Mouse (Mus musculus) lung, embryonic 14.5 days (tissue): Measurements from ENCODE around the gene Emx2. TPM values are rescaled to one million over a fixed set of nuclear protein-coding genes. Genes with fewer than 3 reads are reported as not detected.

Experiments
- ATAC-seq: fragments of 200-750 bp; cut with Nextera tagmentation; 2 replicates; pipeline ENCODE4 v1.8.0; 2017; ENCODE audit warnings: mild to moderate bottlenecking, moderate TSS enrichment, moderate library complexity; ENCODE audit not compliant: insufficient read depth
- DNase-seq: peaks from one replicate; pipeline ENCODE4 v3.0.0-alpha.2; 2015
- H3K27ac ChIP-seq: fragments of 300-500 bp; sonication (generic); 2 replicates; pipeline ENCODE4 v1.5.1; 2014; ENCODE audit warnings: low read depth, mild to moderate bottlenecking, moderate library complexity
- H3K27me3 ChIP-seq: fragments of 300-500 bp; sonication (generic); 2 replicates; pipeline ENCODE4 v1.6.1; 2014; ENCODE audit warnings: low read length, control low read depth; ENCODE audit not compliant: insufficient read depth
- H3K36me3 ChIP-seq: fragments of 300-500 bp; sonication (generic); 2 replicates; pipeline ENCODE4 v1.6.1; 2014; ENCODE audit warnings: control low read depth; ENCODE audit not compliant: insufficient read depth
- H3K4me1 ChIP-seq: fragments of 300-500 bp; sonication (generic); 2 replicates; pipeline ENCODE4 v1.6.1; 2014; ENCODE audit warnings: antibody characterized with exemption, control low read depth; ENCODE audit not compliant: insufficient read depth
- H3K4me2 ChIP-seq: fragments of 300-500 bp; sonication (generic); 2 replicates; pipeline ENCODE4 v1.6.1; 2014; ENCODE audit warnings: mild to moderate bottlenecking
- H3K4me3 ChIP-seq: fragments of 300-500 bp; sonication (generic); 2 replicates; pipeline ENCODE4 v1.5.1; 2014; ENCODE audit warnings: low read depth, low read length
- H3K9ac ChIP-seq: fragments of 300-500 bp; sonication (generic); 2 replicates; pipeline ENCODE4 v1.6.1; 2014
- H3K9me3 ChIP-seq: fragments of 300-500 bp; sonication (generic); 2 replicates; pipeline ENCODE4 v1.6.1; 2016; ENCODE audit warnings: low read depth, low read length, control low read depth
- CTCF ChIP-seq: IDR thresholded peaks from 2 replicates; pipeline ENCODE4 v1.5.1; 2016; ENCODE audit warnings: antibody characterized with exemption, low read depth
- WGBS: fragments of 180-500 bp; shearing (Covaris S2); extraction: QIAGEN DNeasy Blood & Tissue Kit; methylation state at CpG from one replicate; pipeline ENCODE4 v1.1.7; 2014; 5-methylcytosine and 5-hydroxymethylcytosine counted together
- polyA plus RNA-seq: library from polyadenylated mRNA; unstranded; fragments of >200 nt; fragmentation: Nextera tagmentation; extraction: Ambion mirVana; gene quantifications from 2 replicates; pipeline ENCODE4 v1.2.1, GENCODE M21; 2014

Gene Emx2
- polyA plus RNA-seq, 1 experiment from 2014 or later = not detected

DNA sequence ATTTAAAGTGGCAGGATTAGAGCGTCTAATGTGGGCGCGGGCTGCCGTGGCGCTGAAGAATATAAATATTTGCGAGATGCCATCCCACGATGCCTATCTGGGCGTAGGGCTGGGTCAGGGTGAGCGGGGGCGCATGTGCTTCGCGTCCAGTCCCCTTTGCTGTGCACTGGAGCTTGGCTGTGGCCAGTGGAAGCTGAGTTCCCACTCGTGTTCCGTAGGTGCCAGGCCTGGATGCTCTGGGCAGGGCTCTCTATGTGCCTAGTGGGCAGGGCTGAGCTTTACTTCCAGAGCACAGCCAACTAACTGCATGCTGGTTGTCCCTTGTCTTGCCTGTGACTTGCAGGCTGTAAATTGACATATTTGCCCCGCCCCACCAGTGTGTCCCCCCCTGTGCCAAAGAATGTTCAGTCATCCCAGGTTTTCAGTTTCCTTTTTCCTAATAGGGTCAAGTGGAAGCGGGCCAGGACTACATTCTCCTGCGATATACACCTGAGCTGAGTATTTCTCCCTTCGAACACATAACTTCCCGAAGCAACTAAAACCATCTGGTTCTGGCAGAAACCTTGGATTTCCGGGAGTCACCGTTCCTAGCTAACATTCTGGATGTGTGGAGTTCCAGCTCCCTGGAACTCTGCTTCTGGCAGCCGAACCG, 9.4 kb downstream of the Emx2 start:
- Histone ChIP-seq H3K36me3 (no peaks in the 10 kb centered on the region), H3K4me2 (no peak overlapping the region; the same call in 1 of the 2 replicates), H3K4me3 (no peak overlapping the region; the same call in 1 of the 2 replicates), H3K27ac (no peak overlapping the region), H3K4me1 (no peaks in the 10 kb centered on the region), H3K9ac (no peak overlapping the region), H3K27me3 (peaks cover 100% of the 10 kb centered on the region), H3K9me3 (no peaks in the 10 kb centered on the region)
- no peak for TF ChIP-seq CTCF
- no peak for ATAC-seq
- peak; percentile 2 for DNase-seq
- 2% methylated on average over 23 of the region's 23 CpGs for WGBS

DNA sequence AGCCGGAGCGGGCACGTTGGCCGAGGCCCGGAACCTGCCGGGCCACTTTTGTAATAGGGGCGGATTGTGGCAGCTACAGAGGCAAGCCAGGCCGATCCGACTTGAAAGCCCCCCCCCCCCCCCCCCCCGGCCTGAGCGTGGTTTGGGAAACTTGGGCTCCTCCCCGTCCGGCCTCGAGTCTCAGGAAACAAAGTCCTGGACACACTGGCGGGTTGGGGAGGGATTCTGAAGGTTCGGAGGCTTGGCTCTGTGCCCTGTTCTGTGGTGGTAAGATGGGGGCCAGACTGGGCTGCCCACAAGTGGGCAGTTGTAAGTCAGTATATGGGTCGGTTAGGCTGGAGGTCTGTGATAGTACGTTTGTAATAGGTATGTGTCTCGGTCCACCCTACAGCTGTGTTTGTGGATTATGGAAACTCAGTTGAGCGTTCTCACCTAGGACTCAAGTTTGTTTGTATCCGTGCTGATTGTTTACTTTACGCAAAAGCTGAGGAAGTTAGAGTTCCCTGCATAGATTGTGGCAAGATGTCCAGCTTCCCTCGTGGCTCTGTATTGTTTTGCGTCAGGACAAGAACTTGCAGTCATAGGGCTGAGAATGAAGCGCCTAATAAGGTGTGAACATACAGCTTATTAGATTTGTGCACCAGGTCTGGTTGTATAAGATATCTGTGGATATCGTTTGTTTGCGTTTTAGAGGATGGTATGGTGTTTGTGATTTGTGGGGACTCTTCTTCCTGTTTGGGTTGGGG, 10.1 kb downstream of the Emx2 start:
- H3K4me1 ChIP-seq = no peaks in the 10 kb centered on the region
- no peak overlapping the region for H3K9ac ChIP-seq
- ATAC-seq (peak; percentile 41; the same call in 1 of the 2 replicates), DNase-seq (peak; percentile 17)
- no peak for TF ChIP-seq CTCF
- peaks cover 100% of the 10 kb centered on the region for H3K27me3 ChIP-seq
- no peak overlapping the region; the same call in 1 of the 2 replicates for H3K4me2 ChIP-seq
- H3K27ac ChIP-seq = no peak overlapping the region
- no peaks in the 10 kb centered on the region for H3K36me3 ChIP-seq
- no peak overlapping the region for H3K4me3 ChIP-seq
- 4% methylated on average over 26 of the region's 27 CpGs for WGBS
- H3K9me3 ChIP-seq = no peaks in the 10 kb centered on the region

DNA sequence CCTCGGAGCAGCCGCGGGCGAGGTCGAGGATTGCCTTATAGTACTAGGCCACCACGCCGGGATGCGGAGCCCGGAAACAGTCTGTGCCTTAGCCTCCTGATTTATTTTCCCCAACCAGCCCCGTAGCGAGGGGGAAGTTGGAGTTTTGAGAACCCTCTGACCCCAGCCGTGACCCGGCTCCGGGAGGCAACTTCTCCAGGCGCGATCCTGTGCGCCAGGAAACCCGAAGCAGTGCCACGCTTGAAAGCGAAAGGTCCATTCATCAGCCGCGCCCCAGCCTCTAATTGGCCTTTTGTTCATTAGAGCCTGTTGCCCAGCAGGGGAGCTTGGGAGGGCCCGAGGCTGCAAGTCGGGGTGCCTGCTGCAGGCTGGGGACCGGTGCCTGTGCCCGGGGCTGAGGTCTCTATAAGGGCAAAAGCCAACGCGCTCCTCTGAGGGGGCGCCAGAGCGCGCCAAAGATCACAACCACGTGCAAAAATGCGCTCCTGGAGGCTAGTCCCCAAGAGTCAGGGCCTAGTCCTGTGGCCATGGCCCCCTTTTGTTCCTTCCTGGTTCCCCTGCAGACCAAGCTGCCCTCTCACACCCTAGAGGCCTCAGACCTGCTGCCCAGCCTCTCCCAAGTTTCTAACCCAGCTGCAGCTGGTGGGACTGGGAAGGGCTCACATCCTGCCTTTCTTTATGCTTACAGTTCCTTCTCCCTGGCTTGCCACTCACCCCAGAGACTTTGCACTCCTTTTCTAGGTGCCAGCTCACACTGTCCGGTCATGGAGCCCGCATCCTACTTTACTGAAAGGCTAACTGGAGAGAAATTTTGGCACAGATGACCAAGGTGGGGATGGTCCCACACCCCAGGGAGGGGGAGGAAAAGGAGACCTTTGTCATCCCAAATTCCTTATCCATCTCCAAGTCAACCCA, 11.1 kb downstream of the Emx2 start:
- DNase-seq (peak; percentile 49), ATAC-seq (peak; percentile 47; the same call in 1 of the 2 replicates)
- Histone ChIP-seq H3K27me3 (peaks cover 95% of the 10 kb centered on the region), H3K9ac (no peak overlapping the region), H3K36me3 (no peaks in the 10 kb centered on the region), H3K9me3 (no peaks in the 10 kb centered on the region), H3K4me1 (no peaks in the 10 kb centered on the region), H3K27ac (no peak overlapping the region), H3K4me2 (peak overlapping the region; percentile 55), H3K4me3 (peak overlapping the region; percentile 24)
- TF ChIP-seq CTCF = peak; percentile 30
- 1% methylated on average over 35 of the region's 35 CpGs for WGBS

DNA sequence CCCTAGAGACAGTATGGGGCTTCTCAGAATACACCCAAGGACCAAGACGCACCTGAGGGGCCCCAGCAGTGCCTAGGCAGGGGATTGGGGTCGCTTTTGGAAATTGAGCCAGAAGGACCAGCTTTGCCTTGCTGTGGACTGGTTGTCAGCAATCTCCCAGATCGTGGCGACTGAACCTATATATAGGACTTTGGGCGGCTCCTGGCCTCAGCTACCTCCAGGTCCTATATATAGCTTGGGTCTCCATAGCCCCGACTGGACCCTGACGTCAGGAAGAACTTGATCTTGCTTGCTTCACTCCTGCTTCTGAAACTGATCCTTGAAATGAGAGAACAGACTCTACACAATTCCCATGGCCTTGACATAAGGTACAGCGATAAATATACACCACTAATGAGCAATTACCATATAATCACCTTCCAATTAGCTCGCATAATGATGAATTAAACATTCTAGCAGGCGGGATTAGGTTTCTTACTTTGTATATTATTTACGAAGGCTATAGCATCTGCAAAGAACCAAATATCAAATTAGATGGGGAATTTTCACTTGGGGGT, 12.0 kb downstream of the Emx2 start:
- ATAC-seq (no peak; the same call in 1 of the 2 replicates), DNase-seq (no peak)
- no peak for TF ChIP-seq CTCF
- Histone ChIP-seq H3K4me3 (no peak overlapping the region), H3K9me3 (no peaks in the 10 kb centered on the region), H3K9ac (no peak overlapping the region), H3K36me3 (no peaks in the 10 kb centered on the region), H3K27ac (no peak overlapping the region), H3K4me2 (no peak overlapping the region), H3K27me3 (peaks cover 89% of the 10 kb centered on the region), H3K4me1 (no peaks in the 10 kb centered on the region)
- 16% methylated on average over 11 of the region's 11 CpGs for WGBS

DNA sequence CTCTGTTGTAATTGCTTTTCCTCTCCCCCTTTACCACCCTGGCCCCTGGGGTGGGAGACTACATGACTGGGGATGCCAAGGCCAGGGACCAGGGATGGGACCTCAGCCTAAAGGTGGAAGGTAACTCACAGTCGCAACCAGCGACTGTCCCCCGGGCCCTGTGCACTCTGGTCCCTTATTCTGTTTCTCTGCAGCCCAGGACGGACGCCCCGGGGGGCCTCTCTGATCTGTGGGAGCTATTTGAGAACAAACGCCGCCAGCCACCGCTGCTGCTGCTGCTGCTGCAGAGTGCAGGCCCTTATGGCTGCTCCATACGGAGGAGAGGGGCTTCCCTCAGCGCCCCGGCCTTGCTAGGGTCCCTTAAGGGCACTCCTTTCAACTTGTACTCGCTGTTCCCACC, 12.7 kb downstream of the Emx2 start:
- 3% methylated on average over 13 of the region's 13 CpGs for WGBS

DNA sequence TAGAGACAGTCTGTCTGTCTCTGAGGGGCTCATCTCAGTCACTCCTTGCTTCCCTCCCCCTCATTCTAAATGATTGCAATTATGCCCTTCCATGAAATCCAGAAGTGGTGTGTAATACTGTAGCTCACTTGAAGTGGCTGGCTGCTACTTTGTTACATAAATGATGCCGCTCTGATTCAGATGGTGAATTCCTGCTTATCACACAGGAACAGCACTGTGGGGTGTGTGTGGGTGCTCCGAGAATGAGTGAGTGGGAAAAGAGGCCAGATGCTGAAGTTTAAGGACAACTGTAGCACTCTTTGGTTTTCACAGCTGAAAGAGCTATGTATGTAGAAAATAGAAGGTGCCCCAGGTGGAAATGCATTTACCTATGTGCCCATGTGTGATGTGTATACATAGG, 14.7 kb downstream of the Emx2 start:
- no peak for TF ChIP-seq CTCF
- Histone ChIP-seq H3K27me3 (peaks cover 63% of the 10 kb centered on the region), H3K36me3 (no peaks in the 10 kb centered on the region), H3K27ac (no peak overlapping the region), H3K4me1 (no peaks in the 10 kb centered on the region), H3K4me3 (no peak overlapping the region), H3K4me2 (no peak overlapping the region), H3K9ac (no peak overlapping the region), H3K9me3 (no peaks in the 10 kb centered on the region)
- no peak for ATAC-seq
- 80% methylated on average over 2 of the region's 2 CpGs for WGBS
- no peak for DNase-seq

More for the DNA sequence above, 12.7 kb downstream of the Emx2 start:
- no peak for TF ChIP-seq CTCF
- Histone ChIP-seq H3K4me3 (no peak overlapping the region), H3K9me3 (no peaks in the 10 kb centered on the region), H3K27ac (no peak overlapping the region), H3K36me3 (no peaks in the 10 kb centered on the region), H3K4me2 (no peak overlapping the region), H3K4me1 (no peaks in the 10 kb centered on the region), H3K9ac (no peak overlapping the region), H3K27me3 (peaks cover 82% of the 10 kb centered on the region)
- DNase-seq (no peak), ATAC-seq (no peak)
